Mouse (Mus musculus): Measurements from ENCODE around the gene Fbxo46. TPM values are rescaled to one million over a fixed set of nuclear protein-coding genes. Genes with fewer than 3 reads are reported as not detected.

Fbxo46 gene
- total and polyA plus RNA-seq, 2 experiments: 2.4 to 5.0 TPM

GRCm38 (mm10) chr7:19093537-19094385 lies 25.9 kb upstream of the Fbxo46 start:
- peak overlapping the region; percentile 86 for H3K27ac ChIP-seq (replicated peaks; ENCODE audit: insufficient read depth, low read depth, low read length)
- H3K27me3 ChIP-seq (ENCODE audit: control insufficient read depth, insufficient read depth, low read length): no peaks in the 10 kb centered on the region
- H3K9ac ChIP-seq (ENCODE audit: low read depth, low read length): peak overlapping the region; percentile 87
- H3K79me2 ChIP-seq (ENCODE audit: control insufficient read depth, insufficient read depth, low read length): peaks cover 3% of the 10 kb centered on the region; the same call in 1 of the 2 replicates
- under 1% methylated on average over 45 of the region's 45 CpGs for WGBS
- peak; percentile 95 for DNase-seq (ENCODE audit: extremely low read depth, low read depth, low spot score)
- TF ChIP-seq POLR2A (IDR thresholded peaks at IDR 0.05; ENCODE audit: extremely low read depth, insufficient read depth, low read length) (peak; percentile 60), CTCF (IDR thresholded peaks at IDR 0.05; ENCODE audit: low read depth, low read length) (no peak)
- H3K4me1 ChIP-seq (ENCODE audit: control insufficient read depth, insufficient read depth, low read length): peaks cover 8% of the 10 kb centered on the region
- peak overlapping the region; percentile 76 for H3K4me3 ChIP-seq (ENCODE audit: insufficient read depth, low read depth, low read length)
- no peaks in the 10 kb centered on the region for H3K36me3 ChIP-seq (ENCODE audit: control insufficient read depth, insufficient read depth, low read length)

DNA sequence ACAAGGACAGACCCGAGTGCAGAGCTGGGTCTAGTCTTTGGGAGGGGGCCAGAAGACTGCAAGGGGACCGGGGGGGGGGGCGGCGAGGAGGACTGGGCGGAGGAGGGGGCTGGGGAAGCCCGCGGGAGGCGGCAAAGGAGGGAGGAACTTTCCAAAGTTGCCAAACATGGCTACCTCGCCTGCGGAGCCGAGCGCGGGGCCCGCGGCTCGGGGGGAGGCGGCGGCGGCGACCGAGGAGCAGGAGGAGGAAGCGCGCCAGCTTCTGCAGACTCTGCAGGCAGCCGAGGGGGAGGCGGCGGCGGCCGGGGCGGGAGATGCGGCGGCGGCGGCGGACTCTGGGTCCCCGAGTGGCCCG lies 25.2 kb upstream of the Fbxo46 start, which contains the start of gene Six5:
Gene Six5 (plus strand): TSS at position 124 of the 355 bp plus-strand sequence.
- DNase-seq (ENCODE audit: extremely low read depth, low read depth, low spot score): no peak
- Histone ChIP-seq H3K4me3 (ENCODE audit: insufficient read depth, low read depth, low read length) (peak within 1 kb of the TSS; percentile 76), H3K27me3 (ENCODE audit: control insufficient read depth, insufficient read depth, low read length) (no peaks in the 10 kb centered on the region), H3K79me2 (ENCODE audit: control insufficient read depth, insufficient read depth, low read length) (peaks cover 3% of the 10 kb centered on the region; the same call in 1 of the 2 replicates), H3K4me1 (ENCODE audit: control insufficient read depth, insufficient read depth, low read length) (peaks cover 8% of the 10 kb centered on the region), H3K36me3 (ENCODE audit: control insufficient read depth, insufficient read depth, low read length) (no peaks in the 10 kb centered on the region), H3K9ac (ENCODE audit: low read depth, low read length) (peak within 1 kb of the TSS; percentile 87), H3K27ac (replicated peaks; ENCODE audit: insufficient read depth, low read depth, low read length) (peak within 1 kb of the TSS; percentile 86)
- TF ChIP-seq CTCF (IDR thresholded peaks at IDR 0.05; ENCODE audit: low read depth, low read length): no peak
- no peak for TF ChIP-seq POLR2A (IDR thresholded peaks at IDR 0.05; ENCODE audit: extremely low read depth, insufficient read depth, low read length)
- WGBS: under 1% methylated on average over 19 of the region's 36 CpGs

DNA sequence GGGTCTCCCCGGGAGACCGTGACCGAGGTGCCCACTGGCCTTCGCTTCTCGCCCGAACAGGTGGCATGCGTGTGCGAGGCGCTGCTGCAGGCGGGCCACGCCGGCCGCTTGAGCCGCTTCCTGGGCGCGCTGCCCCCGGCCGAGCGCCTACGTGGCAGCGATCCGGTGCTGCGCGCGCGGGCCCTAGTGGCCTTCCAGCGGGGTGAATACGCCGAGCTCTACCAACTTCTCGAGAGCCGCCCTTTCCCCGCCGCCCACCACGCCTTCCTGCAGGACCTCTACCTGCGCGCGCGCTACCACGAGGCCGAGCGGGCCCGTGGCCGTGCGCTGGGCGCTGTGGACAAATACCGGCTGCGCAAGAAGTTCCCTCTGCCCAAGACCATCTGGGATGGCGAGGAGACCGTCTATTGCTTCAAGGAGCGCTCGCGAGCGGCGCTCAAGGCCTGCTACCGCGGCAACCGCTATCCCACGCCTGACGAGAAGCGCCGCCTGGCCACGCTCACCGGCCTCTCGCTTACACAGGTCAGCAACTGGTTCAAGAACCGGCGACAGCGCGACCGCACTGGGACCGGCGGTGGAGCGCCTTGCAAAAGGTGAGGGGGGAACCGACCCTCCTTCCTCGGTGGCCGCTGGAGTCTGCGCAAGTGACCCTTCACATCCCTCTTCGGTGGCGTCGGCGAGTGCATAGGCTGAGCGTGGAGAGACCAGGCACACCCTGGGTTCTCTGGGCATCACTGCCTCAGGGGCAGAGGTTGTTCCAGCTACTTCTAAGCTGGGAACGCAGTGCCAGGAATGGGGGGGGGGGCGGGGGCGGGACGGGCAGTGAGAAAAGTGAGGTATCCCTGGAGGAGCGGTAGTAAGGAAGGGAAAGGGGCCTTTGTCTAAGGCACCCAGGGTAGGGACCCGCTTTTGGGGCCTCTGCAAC lies 24.6 kb upstream of the Fbxo46 start:
- H3K79me2 ChIP-seq (ENCODE audit: control insufficient read depth, insufficient read depth, low read length): peaks cover 3% of the 10 kb centered on the region; the same call in 1 of the 2 replicates
- no peaks in the 10 kb centered on the region for H3K27me3 ChIP-seq (ENCODE audit: control insufficient read depth, insufficient read depth, low read length)
- H3K4me1 ChIP-seq (ENCODE audit: control insufficient read depth, insufficient read depth, low read length): peaks cover 8% of the 10 kb centered on the region
- peak overlapping the region; percentile 87 for H3K9ac ChIP-seq (ENCODE audit: low read depth, low read length)
- TF ChIP-seq CTCF (IDR thresholded peaks at IDR 0.05; ENCODE audit: low read depth, low read length) (no peak), POLR2A (IDR thresholded peaks at IDR 0.05; ENCODE audit: extremely low read depth, insufficient read depth, low read length) (0 out of 2 replicates have a peak, but pooled peaks have one; percentile 6)
- H3K4me3 ChIP-seq (ENCODE audit: insufficient read depth, low read depth, low read length): peak overlapping the region; percentile 76
- H3K27ac ChIP-seq (replicated peaks; ENCODE audit: insufficient read depth, low read depth, low read length): peak overlapping the region; percentile 53
- DNase-seq (ENCODE audit: extremely low read depth, low read depth, low spot score): no peak
- under 1% methylated on average over 84 of the region's 87 CpGs for WGBS
- H3K36me3 ChIP-seq (ENCODE audit: control insufficient read depth, insufficient read depth, low read length): no peaks in the 10 kb centered on the region

DNA sequence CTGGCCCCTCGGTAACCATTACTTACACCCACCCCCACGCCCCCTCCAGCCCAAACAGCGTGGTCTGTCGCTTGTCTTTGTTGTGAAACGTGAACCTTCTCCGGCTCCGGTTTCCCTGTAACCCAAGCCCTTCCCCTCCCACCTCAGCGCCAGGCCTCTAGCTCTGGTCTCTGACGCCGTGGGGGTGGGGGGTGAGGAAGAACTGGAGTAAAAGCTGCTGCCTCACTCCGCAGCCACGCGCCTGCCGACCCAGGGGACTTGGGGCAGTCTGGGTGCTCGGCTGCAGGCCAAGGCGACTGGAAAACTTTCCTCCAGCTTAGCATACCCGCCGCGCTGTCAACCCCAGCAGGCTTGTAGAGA lies 23.9 kb upstream of the Fbxo46 start:
- no peak overlapping the region for H3K27ac ChIP-seq (replicated peaks; ENCODE audit: insufficient read depth, low read depth, low read length)
- 26% methylated on average over 19 of the region's 19 CpGs for WGBS
- H3K36me3 ChIP-seq (ENCODE audit: control insufficient read depth, insufficient read depth, low read length): no peaks in the 10 kb centered on the region
- DNase-seq (ENCODE audit: extremely low read depth, low read depth, low spot score): no peak
- peaks cover 3% of the 10 kb centered on the region; the same call in 1 of the 2 replicates for H3K79me2 ChIP-seq (ENCODE audit: control insufficient read depth, insufficient read depth, low read length)
- no peak for TF ChIP-seq CTCF (IDR thresholded peaks at IDR 0.05; ENCODE audit: low read depth, low read length)
- TF ChIP-seq POLR2A (IDR thresholded peaks at IDR 0.05; ENCODE audit: extremely low read depth, insufficient read depth, low read length): no peak
- no peaks in the 10 kb centered on the region for H3K27me3 ChIP-seq (ENCODE audit: control insufficient read depth, insufficient read depth, low read length)
- peak overlapping the region; percentile 16; the same call in 1 of the 2 replicates for H3K4me3 ChIP-seq (ENCODE audit: insufficient read depth, low read depth, low read length)
- peaks cover 8% of the 10 kb centered on the region for H3K4me1 ChIP-seq (ENCODE audit: control insufficient read depth, insufficient read depth, low read length)
- no peak overlapping the region for H3K9ac ChIP-seq (ENCODE audit: low read depth, low read length)

DNA sequence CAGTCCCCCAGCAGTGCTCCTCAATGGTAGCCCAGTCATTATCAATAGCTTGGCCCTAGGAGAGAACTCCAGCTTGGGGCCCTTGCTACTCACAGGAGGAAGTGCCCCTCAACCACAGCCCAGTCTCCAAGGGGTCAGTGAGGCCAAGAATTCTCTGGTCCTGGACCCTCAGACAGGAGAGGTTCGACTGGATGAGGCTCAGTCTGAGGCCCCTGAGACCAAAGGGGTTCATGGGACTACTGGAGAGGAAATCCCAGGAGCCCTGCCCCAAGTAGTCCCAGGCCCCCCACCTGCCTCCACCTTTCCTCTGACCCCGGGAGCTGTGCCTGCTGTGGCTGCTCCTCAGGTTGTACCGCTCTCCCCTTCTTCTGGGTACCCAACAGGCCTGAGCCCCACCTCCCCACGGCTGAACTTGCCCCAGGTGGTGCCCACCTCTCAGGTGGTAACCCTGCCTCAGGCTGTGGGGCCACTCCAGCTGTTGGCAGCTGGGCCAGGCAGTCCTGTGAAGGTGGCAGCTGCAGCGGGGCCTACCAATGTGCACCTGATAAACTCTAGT lies 23.2 kb upstream of the Fbxo46 start:
- H3K4me1 ChIP-seq (ENCODE audit: control insufficient read depth, insufficient read depth, low read length): peaks cover 8% of the 10 kb centered on the region
- H3K27ac ChIP-seq (replicated peaks; ENCODE audit: insufficient read depth, low read depth, low read length): no peak overlapping the region
- H3K36me3 ChIP-seq (ENCODE audit: control insufficient read depth, insufficient read depth, low read length): no peaks in the 10 kb centered on the region
- H3K9ac ChIP-seq (ENCODE audit: low read depth, low read length): no peak overlapping the region
- no peaks in the 10 kb centered on the region for H3K27me3 ChIP-seq (ENCODE audit: control insufficient read depth, insufficient read depth, low read length)
- DNase-seq (ENCODE audit: extremely low read depth, low read depth, low spot score): no peak
- peaks cover 3% of the 10 kb centered on the region; the same call in 1 of the 2 replicates for H3K79me2 ChIP-seq (ENCODE audit: control insufficient read depth, insufficient read depth, low read length)
- no peak overlapping the region for H3K4me3 ChIP-seq (ENCODE audit: insufficient read depth, low read depth, low read length)
- no peak for TF ChIP-seq CTCF (IDR thresholded peaks at IDR 0.05; ENCODE audit: low read depth, low read length)
- no peak for TF ChIP-seq POLR2A (IDR thresholded peaks at IDR 0.05; ENCODE audit: extremely low read depth, insufficient read depth, low read length)
- 91% methylated on average over 5 of the region's 5 CpGs for WGBS
